Mouse (Mus musculus) CH12.LX (cell line): ENCODE results near the gene Sbsn.

Experiments used
- BHLHE40 ChIP-seq: IDR thresholded peaks from 2 replicates; pipeline ENCODE4 v1.6.1; 2011; ENCODE audit warnings: mild to moderate bottlenecking, low read depth, low read length, improper control_type of control experiment
- CTCF ChIP-seq, 2 experiments: IDR thresholded peaks in 1 of 2; conservative IDR thresholded peaks in 1 of 2; 2 replicates each; pipeline ENCODE4 v1.5.1; 2011 to 2012; ENCODE audit warnings: low read depth in 2 of 2, low read length in 2 of 2, improper control_type of control experiment in 1 of 2, inconsistent platforms in 1 of 2, mild to moderate bottlenecking in 1 of 2, moderate library complexity in 1 of 2
- ELF1 ChIP-seq: IDR thresholded peaks from 2 replicates; pipeline ENCODE4 v1.6.1; 2014; ENCODE audit warnings: low read depth, mild to moderate bottlenecking, inconsistent platforms, low read length, improper control_type of control experiment
- EP300 ChIP-seq: IDR thresholded peaks from 2 replicates; pipeline ENCODE4 v1.6.1; 2011; ENCODE audit warnings: low read length, improper control_type of control experiment
- HCFC1 ChIP-seq: IDR thresholded peaks from 2 replicates; pipeline ENCODE4 v1.6.1; 2012; ENCODE audit warnings: low read depth, mild to moderate bottlenecking, inconsistent platforms, low read length, improper control_type of control experiment
- MAX ChIP-seq: IDR thresholded peaks from 2 replicates; pipeline ENCODE4 v1.6.1; 2011; ENCODE audit warnings: low read length, improper control_type of control experiment
- MEF2A ChIP-seq: IDR thresholded peaks from 2 replicates; pipeline ENCODE4 v1.6.1; 2014; ENCODE audit warnings: low read depth, mild to moderate bottlenecking, inconsistent platforms, low read length, improper control_type of control experiment, borderline replicate concordance
- NELFE ChIP-seq: IDR thresholded peaks from 2 replicates; pipeline ENCODE4 v1.6.1; 2011; ENCODE audit warnings: low read depth, low read length, improper control_type of control experiment
- POLR2A ChIP-seq: IDR thresholded peaks from 2 replicates; pipeline ENCODE4 v1.6.1; 2011; ENCODE audit warnings: low read depth, mild to moderate bottlenecking, improper control_type of control experiment, low read length
- SIN3A ChIP-seq: IDR thresholded peaks from 2 replicates; pipeline ENCODE4 v1.6.1; 2012; ENCODE audit warnings: low read length, improper control_type of control experiment, inconsistent platforms
- TBP ChIP-seq: conservative IDR thresholded peaks from 2 replicates; pipeline ENCODE4 v1.6.1; 2011; ENCODE audit warnings: low read depth, low read length, improper control_type of control experiment
- ZMIZ1 ChIP-seq: IDR thresholded peaks from 2 replicates; pipeline ENCODE4 v1.6.1; 2012; ENCODE audit warnings: low read depth, mild to moderate bottlenecking, inconsistent platforms, low read length, improper control_type of control experiment

- TF ChIP-seq MEF2A = no peak
- TF ChIP-seq POLR2A = no peak
- TF ChIP-seq EP300 = no peak
- TF ChIP-seq CTCF (conservative IDR thresholded peaks at IDR 0.05 in 1 of 2, IDR thresholded peaks at IDR 0.05 in 1 of 2; ENCODE audit: low read depth in 2 of 2, low read length in 2 of 2) = no peak
- no peak for TF ChIP-seq BHLHE40
- no peak for TF ChIP-seq ZMIZ1
- TF ChIP-seq TBP = no peak
- TF ChIP-seq MAX = no peak
- TF ChIP-seq NELFE = no peak
- TF ChIP-seq ELF1 = no peak
- TF ChIP-seq HCFC1 = no peak
- no peak for TF ChIP-seq SIN3A
These were observed 7.2 kb upstream of the Sbsn start for GRCm38 (mm10) chr7:30744022-30744598.
